Mouse (Mus musculus) MEL (cell line): Measurements from ENCODE around the gene Trp53bp1.

ENCODE experiments used
- BHLHE40 ChIP-seq: IDR thresholded peaks from 2 replicates; pipeline ENCODE4 v1.6.1; 2012; ENCODE audit warnings: low read depth, mild to moderate bottlenecking, inconsistent platforms, low read length, improper control_type of control experiment, borderline replicate concordance
- CTCF ChIP-seq, 3 experiments: IDR thresholded peaks in 2 of 3; conservative IDR thresholded peaks in 1 of 3; 2 replicates each; pipeline ENCODE4 v1.5.1; 2011 to 2012; ENCODE audit warnings: low read length in 3 of 3, low read depth in 2 of 3, mild to moderate bottlenecking in 2 of 3, improper control_type of control experiment in 1 of 3, inconsistent platforms in 1 of 3, mixed read lengths in 1 of 3, moderate library complexity in 1 of 3; ENCODE audit not compliant: control insufficient read depth in 1 of 3, insufficient read depth in 1 of 3, poor library complexity in 1 of 3, severe bottlenecking in 1 of 3
- EP300 ChIP-seq, 2 experiments: IDR thresholded peaks; 2 replicates each; pipeline ENCODE4 v1.6.1; 2011; ENCODE audit warnings: improper control_type of control experiment in 2 of 2, low read length in 2 of 2, low read depth in 1 of 2, mild to moderate bottlenecking in 1 of 2
- MAX ChIP-seq: IDR thresholded peaks from 2 replicates; pipeline ENCODE4 v1.6.1; 2011; ENCODE audit warnings: low read length, improper control_type of control experiment
- NELFE ChIP-seq: IDR thresholded peaks from 2 replicates; pipeline ENCODE4 v1.6.1; 2011; ENCODE audit warnings: low read depth, low read length, improper control_type of control experiment
- POLR2A ChIP-seq, 2 experiments: IDR thresholded peaks; 2 replicates each; pipeline ENCODE4 v1.6.1; 2011 to 2012; ENCODE audit warnings: low read length in 2 of 2, mild to moderate bottlenecking in 2 of 2, control low read depth in 1 of 2, improper control_type of control experiment in 1 of 2, low read depth in 1 of 2, moderate library complexity in 1 of 2; ENCODE audit not compliant: control insufficient read depth in 1 of 2, insufficient read depth in 1 of 2, poor library complexity in 1 of 2
- POLR2AphosphoS2 ChIP-seq: IDR thresholded peaks from 2 replicates; pipeline ENCODE4 v1.6.1; 2011; ENCODE audit warnings: low read length, improper control_type of control experiment
- RAD21 ChIP-seq: IDR thresholded peaks from 2 replicates; pipeline ENCODE4 v1.6.1; 2011; ENCODE audit warnings: mild to moderate bottlenecking, low read depth, low read length, improper control_type of control experiment
- UBTF ChIP-seq: IDR thresholded peaks from 2 replicates; pipeline ENCODE4 v1.6.1; 2012; ENCODE audit warnings: low read depth, mild to moderate bottlenecking, inconsistent platforms, low read length, improper control_type of control experiment, moderate library complexity, borderline replicate concordance; ENCODE audit not compliant: insufficient read depth

GRCm38 (mm10) chr2:121228135-121228534 is 43.1 kb downstream of the Trp53bp1 start:
- no peak for TF ChIP-seq POLR2A (IDR thresholded peaks at IDR 0.05; ENCODE audit: control insufficient read depth in 1 of 2, insufficient read depth in 1 of 2, low read depth in 1 of 2, low read length in 2 of 2, poor library complexity in 1 of 2)
- TF ChIP-seq EP300 (IDR thresholded peaks at IDR 0.05; ENCODE audit: low read depth in 1 of 2, low read length in 2 of 2), result peak; percentile 69 to 79
- TF ChIP-seq UBTF, result no peak
- no peak for TF ChIP-seq NELFE
- no peak for TF ChIP-seq CTCF (IDR thresholded peaks at IDR 0.05 in 2 of 3, conservative IDR thresholded peaks at IDR 0.05 in 1 of 3; ENCODE audit: control insufficient read depth in 1 of 3, insufficient read depth in 1 of 3, low read depth in 2 of 3, low read length in 3 of 3, poor library complexity in 1 of 3, severe bottlenecking in 1 of 3)
- no peak for TF ChIP-seq RAD21
- peak; percentile 69 for TF ChIP-seq MAX
- TF ChIP-seq BHLHE40, result no peak
- TF ChIP-seq POLR2AphosphoS2, result no peak
